Mouse (Mus musculus) layer of hippocampus, adult 9-10 months (tissue): ENCODE data around the gene Tpk1.
A peak's percentile ranks its signal among the peaks of the same experiment; 100 is the strongest.

ENCODE experiments used
- DNase-seq: peaks from one replicate; pipeline ENCODE4 v3.0.0; 2022; ENCODE audit warnings: low spot score

Tpk1 gene

GRCm38 (mm10) chr6:43353446-43353845 lies 312.6 kb downstream of the Tpk1 start:
- DNase-seq: no peak

GRCm38 (mm10) chr6:43349083-43349482 lies 317.0 kb downstream of the Tpk1 start:
- no peak for DNase-seq

GRCm38 (mm10) chr6:43347637-43348036 lies 318.4 kb downstream of the Tpk1 start:
- DNase-seq: no peak

DNA sequence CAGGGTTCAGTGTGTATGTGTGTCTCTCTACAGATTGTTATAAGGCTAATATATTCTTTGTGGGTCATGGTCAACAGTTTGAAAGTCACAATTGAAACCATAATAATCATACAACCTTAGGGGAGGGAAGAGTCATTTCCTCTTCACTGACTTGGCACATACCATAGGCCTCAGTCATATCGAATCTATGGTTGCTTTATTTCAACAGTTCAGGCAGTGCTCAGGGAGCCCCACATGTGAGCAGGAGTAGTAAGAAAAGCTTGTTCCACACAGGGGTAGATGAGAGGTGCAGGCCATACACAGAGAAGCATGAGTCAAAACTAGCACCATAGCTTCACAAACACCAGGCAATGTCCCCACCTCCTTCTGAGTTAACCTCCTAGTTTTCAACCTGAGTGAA lies 323.1 kb downstream of the Tpk1 start:
- DNase-seq: no peak

DNA sequence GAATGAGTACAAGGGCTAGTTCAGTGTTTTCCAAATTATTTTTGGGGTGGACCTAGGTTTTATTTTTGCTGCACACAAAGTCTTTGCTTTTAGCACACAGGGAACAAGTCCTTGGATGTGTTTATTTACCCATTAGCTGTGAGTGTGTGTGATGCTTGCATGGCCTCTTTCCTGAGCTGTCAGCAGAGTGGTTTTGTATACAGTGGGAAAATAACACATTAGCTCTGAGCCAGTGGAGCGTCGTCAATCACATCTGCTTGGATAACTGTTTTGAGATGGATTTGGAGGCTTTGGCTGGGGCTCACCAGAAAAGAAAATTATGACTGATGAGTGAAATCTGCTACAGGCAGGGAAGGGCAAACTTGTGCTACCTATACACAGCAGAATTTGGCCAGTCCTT lies 323.7 kb downstream of the Tpk1 start:
- no peak for DNase-seq

- DNase-seq: no peak
Measured at GRCm38 (mm10) chr6:43338804-43339203, 327.3 kb downstream of the Tpk1 start.

GRCm38 (mm10) chr6:43337491-43337961 lies 328.6 kb downstream of the Tpk1 start:
- no peak for DNase-seq

DNA sequence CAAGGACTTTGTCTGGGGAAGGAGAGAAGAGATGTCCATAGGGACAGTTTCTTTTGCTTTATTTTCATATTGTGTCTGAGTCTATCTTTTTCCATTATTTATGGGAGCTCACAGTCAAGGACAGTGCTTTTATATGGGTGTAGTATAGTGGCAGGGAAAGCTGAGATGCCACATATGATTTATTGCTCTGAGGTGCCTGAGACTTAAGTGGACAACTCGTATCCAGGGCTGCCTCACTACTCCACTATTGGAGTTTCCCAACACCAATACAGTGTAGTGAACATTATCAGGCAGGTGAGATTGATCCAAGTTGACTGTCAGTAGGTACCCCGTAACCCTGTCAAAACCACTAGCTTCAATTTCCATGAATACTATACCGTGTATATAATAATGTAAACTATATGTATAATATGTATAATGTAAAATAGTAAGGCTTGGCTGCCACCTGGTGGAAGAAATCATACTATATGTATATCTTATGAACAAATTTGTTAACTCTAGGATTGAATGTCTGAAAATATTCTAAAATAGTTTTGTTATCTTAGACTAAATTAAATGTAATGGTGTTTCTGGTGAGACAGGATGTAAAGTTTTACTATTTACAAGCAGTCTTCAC lies 330.4 kb downstream of the Tpk1 start:
- no peak for DNase-seq

DNA sequence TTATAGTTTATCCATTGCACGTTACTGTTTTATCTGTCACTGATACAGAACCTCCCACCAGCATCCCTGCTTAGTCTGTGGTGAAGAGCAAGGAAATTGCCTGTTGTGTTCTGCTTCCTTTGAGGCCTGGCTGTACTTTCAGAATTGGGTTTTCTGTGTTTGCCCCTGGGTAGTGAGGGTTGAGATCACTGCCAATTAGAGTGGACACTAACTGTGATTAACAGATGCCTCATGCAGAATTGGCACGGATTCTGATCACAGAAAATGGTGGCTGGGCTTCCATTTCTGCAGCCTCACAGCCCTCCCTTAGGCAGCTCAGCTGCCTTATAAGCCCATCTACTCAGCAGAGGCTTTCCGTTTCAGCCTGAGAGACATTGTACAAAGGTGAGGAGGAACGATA lies 332.6 kb downstream of the Tpk1 start:
- no peak for DNase-seq

- no peak for DNase-seq
Measured at GRCm38 (mm10) chr6:43312961-43313656, 353.0 kb downstream of the Tpk1 start.

- DNase-seq: no peak
Measured at GRCm38 (mm10) chr6:43312546-43312945, 353.5 kb downstream of the Tpk1 start.

DNA sequence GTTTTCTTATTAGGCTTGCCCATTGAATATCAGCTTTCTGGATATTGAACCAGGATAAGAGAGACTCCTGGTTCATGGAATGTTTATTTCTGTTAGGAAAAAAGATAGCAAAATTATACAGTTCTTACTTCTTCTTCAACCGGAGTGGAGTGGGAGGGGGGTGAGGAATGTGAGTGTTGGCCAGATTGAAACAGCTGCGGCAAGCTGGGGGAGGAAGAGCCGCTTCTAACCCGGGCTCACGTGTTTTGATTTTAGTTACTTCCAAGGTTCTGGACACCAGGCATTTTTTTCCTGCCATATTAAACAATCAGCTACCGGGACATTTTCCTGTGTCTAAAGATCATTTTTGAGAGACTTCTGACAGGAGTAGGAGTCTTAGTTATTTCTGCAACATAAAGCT lies 356.0 kb downstream of the Tpk1 start:
- DNase-seq: no peak

DNA sequence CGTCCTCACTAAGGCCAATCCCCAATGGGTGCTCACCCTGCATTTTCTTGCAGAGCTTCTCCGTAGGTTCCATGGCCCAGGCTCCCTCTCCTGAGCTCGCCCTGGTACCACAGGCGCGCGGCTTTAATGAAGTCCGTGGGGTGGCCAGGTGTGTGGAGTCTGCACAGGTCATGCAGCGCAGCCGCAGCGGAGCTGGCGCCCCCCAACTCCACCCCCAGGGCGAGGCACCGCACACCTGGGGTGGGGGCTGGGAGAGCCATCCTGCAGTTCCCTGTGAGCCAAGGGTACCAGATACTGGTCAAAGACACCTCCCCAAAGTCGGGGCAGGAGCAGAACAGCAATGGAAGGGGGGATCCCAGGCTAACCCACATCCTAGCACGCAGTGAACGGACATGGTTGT lies 356.6 kb downstream of the Tpk1 start, which contains the start of gene Nobox:
Gene Nobox, minus strand, starts transcription at position 101 of the 400 bp plus-strand sequence.
- DNase-seq: no peak

- no peak for DNase-seq
Measured at GRCm38 (mm10) chr6:43297508-43297850, 368.6 kb downstream of the Tpk1 start.

DNA sequence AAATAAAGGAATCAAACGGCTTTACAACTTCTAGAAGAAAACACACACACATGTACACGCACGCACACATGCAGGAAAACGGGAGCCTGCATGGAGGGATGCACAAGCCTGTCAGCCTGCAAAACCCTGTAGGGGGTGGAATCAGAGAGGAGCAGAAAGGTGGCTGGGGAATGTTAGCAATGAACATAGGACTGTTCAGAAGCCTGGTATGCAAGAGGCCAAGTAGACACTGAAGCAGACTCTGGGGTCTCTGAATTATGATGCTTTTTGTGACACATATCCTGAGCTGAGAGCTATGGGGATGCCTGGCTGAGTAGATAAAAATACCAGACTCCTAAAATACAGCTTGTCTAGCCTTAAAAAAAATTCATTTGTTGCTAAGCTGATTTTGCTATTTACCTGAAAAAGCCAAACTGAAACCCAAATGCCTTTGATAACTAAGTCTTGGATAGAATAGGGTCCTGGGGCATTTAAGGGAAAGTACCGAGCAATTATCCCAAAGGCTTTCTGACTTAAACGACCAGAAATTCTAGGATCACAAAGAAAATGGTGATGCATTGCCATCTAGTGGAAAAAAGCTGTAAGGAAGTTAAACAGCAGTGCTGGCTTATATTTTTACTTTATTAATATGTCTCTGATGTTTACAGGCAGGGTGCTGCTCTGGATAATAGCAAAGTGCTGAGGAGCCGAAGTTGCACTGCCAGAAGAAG lies 369.1 kb downstream of the Tpk1 start:
- DNase-seq: peak; percentile 31

DNA sequence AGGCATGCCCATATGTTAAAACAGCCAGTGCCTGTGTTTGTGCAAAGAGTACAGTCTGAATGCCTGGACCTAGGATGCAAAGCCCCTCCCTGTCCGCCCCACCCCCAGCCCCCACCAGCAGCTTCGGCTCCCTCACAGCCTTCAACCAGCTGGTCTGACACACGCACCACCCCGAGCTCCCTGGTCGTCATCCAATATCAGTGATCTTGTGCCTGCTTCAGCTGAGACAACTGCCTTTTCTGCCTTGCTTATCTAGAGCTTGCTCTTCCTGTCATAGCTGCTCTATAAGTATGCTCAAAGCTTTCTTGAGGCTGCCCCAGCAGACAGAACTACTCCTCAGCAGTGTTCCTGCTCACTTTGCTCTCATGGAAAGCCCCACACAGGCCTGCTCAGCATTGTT lies 370.2 kb downstream of the Tpk1 start:
- no peak for DNase-seq
